Mouse (Mus musculus) cortical plate, adult 2 months (tissue): ENCODE results near the gene Psme4. TPM values are rescaled to one million over a fixed set of nuclear protein-coding genes. Genes with fewer than 3 reads are reported as not detected.

Source experiments
- H3K27ac ChIP-seq: fragments of 200-500 bp; 2 replicates; pipeline ENCODE4 v1.5.1; 2012; ENCODE audit warnings: low read length, control low read depth, inconsistent platforms; ENCODE audit not compliant: insufficient read depth
- H3K4me1 ChIP-seq: fragments of 200-500 bp; 2 replicates; pipeline ENCODE4 v1.6.1; 2011; ENCODE audit warnings: low read length; ENCODE audit not compliant: control insufficient read depth, insufficient read depth
- H3K4me3 ChIP-seq: fragments of 200-500 bp; 2 replicates; pipeline ENCODE4 v1.5.1; 2011; ENCODE audit warnings: mild to moderate bottlenecking, low read length, control low read depth; ENCODE audit not compliant: insufficient read depth
- CTCF ChIP-seq: fragments of 200-500 bp; IDR thresholded peaks from 2 replicates; pipeline ENCODE4 v1.5.1; 2011; ENCODE audit warnings: mild to moderate bottlenecking, control low read depth, low read length; ENCODE audit not compliant: insufficient read depth; ENCODE audit errors: extremely low read depth
- POLR2A ChIP-seq: fragments of 200-500 bp; IDR thresholded peaks from 2 replicates; pipeline ENCODE4 v1.6.1; 2011; ENCODE audit warnings: mild to moderate bottlenecking, low read length, control low read depth; ENCODE audit not compliant: insufficient read depth; ENCODE audit errors: extremely low read depth
- polyA plus RNA-seq: library from polyadenylated mRNA; depleted of rRNA; stranded (reverse); fragments of >200 nt; gene quantifications from 2 replicates; pipeline ENCODE4 v1.2.3, GENCODE M21; 2012; rRNA removed

Gene Psme4
- polyA plus RNA-seq, 1 experiment: 31.4 TPM

DNA sequence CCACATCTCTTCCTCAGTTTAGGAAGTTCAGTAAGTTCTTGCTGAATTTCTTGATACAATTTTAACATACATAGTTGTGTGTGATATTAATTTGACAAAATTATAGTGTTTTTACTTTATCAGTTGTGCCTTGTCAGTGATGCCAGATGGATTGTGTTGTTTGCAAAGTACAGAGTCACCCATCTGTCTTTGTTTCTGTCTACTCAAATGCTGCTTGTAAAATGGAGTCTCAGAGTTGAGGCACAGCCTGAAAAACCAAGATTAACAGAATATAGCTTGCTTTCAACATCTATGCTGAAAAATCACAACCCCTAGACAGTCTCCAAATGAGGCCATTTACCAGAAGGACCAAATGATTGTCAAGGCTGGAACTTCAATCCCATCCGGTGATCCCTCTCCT, 157.0 kb downstream of the Psme4 start:
- H3K4me3 ChIP-seq: no peak overlapping the region
- no peak overlapping the region for H3K27ac ChIP-seq
- TF ChIP-seq CTCF (no peak), POLR2A (no peak)
- no peaks in the 10 kb centered on the region for H3K4me1 ChIP-seq

Other genes starting within 250 kb of the Psme4 start
- gene Acyp2, start 122.1 kb upstream of the Psme4 start, polyA plus RNA-seq: 35.6 and 38.6 TPM in 2 replicates
- 10.8 and 10.9 TPM in 2 replicates for gene Gpr75, start 113.6 kb downstream of the Psme4 start, polyA plus RNA-seq
- gene Asb3, start 113.7 kb downstream of the Psme4 start, polyA plus RNA-seq: 9.0 and 10.3 TPM in 2 replicates
- gene Erlec1, start 182.6 kb downstream of the Psme4 start, polyA plus RNA-seq: 36.6 and 38.2 TPM in 2 replicates
- 10.1 and 10.2 TPM in 2 replicates for gene Chac2, start 214.6 kb downstream of the Psme4 start, polyA plus RNA-seq